Mouse (Mus musculus) kidney, adult 2 months (tissue): ENCODE data around the gene Ppy.

Experiments used
- CTCF ChIP-seq: fragments of 200-500 bp; conservative IDR thresholded peaks from 2 replicates; pipeline ENCODE4 v1.5.1; 2011; ENCODE audit warnings: low read depth, mild to moderate bottlenecking, control low read depth, low read length, moderate library complexity, mixed read lengths; ENCODE audit not compliant: insufficient read depth, insufficient read length
- POLR2A ChIP-seq: fragments of 200-500 bp; IDR thresholded peaks from one replicate; pipeline ENCODE4 v1.6.1; 2011; ENCODE audit warnings: low read depth, low read length, control low read depth

- no peak for TF ChIP-seq CTCF
- no peak for TF ChIP-seq POLR2A
Observed at GRCm38 (mm10) chr11:102073722-102074121, 27.4 kb downstream of the Ppy start.
